Mouse (Mus musculus) cerebellum, adult 18-20 months (tissue): ENCODE measurements around the gene Aff3.
A peak's percentile ranks its signal among the peaks of the same experiment; 100 is the strongest.

Experiments
- DNase-seq, 2 experiments: peaks; one replicate each; pipeline ENCODE4 v3.0.0; 2021

Gene Aff3

DNA sequence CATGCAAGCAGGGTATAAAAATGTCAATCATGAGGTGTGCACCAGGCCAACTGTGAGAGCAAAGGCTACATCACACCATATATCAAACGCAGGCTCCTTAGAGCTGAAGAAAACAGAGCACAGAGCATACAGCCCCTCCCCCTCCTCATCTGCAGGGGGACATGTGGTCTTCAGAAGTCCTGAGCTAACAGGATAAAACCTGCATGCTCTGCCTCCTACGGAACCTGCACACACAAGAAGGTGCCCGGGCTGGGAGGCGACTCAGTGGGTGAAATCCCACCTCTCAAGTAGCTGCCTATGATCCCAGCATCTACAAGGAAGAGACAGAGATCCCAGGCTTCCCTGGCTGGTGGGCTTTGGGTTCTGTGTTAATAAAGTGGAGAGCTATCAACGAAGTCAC is 70.0 kb downstream of the Aff3 start:
- no peak for DNase-seq

DNA sequence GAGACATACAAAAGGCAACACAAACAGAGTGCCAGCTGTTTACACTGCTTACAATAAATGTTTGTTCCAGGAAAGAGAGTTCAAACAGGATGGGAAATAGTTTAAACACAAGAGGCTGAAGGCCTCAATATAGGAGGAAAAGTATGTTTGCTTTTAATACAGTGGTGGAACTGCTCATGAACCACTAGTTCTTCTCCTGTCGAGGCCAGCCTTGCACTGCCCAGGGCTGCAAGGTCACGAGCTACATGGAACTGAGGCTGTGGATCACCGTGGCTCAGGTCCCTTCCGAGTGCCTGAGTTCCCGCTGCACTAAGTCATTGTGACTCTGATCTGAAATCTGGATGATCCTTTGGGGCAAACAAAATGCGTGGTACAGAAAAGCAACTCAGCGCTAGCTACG is 73.6 kb downstream of the Aff3 start:
- no peak for DNase-seq

DNA sequence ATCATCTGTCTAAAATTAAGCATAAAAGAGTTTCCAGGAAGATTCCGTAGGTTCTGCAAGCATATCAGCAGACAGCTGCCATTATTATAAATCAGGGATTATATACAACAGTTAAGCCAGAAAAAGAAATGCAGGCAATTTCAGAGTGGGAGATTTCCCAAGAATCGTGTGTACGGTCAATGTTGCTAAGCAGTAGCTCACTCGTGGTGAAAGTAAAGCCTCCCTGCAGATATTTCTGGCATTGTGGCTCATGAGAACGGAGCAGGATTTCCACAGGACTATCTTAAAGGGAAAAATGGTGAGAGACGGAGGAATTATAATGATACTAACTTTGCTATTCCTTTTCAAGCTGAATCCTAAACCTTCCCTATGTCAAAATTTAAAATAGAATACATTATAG is 76.0 kb downstream of the Aff3 start:
- no peak for DNase-seq

DNA sequence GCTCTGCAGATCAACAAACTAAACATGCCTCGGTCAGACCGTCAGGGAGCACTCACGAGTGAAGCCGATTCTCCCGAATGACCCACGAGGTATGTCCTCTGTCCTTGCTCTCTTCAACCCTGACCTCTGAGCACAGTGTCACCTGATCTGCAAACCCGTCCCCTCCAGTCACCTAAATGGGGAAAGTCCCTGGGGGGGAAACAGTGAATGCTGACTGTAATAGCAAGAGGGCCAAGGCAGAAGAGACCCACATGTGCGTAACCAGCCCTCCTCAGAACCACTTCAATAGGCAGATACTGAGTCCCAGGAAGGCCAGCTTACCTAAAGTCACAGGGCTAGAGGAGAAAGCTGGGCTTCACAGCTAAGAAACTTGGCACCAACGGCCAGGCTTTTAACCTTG is 82.4 kb downstream of the Aff3 start:
- DNase-seq: no peak

DNA sequence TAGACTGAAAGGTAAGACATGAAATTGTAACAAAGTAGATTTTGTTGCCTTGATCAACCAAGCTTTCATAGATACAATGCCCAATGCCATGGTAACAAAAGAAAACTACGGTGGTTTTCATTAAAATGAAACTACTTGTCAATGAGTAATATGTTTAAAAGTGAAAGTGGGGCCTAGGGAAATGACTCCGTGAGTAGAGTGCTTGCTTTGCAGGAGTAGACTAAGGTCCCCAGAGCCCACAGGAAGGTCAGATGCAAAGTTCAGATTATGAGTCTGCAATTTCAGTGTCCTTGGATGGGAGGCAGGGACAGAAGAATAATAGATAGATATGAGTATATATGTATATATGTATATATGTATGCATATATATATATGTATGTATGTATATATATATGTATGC is 84.2 kb downstream of the Aff3 start:
- DNase-seq: no peak

DNA sequence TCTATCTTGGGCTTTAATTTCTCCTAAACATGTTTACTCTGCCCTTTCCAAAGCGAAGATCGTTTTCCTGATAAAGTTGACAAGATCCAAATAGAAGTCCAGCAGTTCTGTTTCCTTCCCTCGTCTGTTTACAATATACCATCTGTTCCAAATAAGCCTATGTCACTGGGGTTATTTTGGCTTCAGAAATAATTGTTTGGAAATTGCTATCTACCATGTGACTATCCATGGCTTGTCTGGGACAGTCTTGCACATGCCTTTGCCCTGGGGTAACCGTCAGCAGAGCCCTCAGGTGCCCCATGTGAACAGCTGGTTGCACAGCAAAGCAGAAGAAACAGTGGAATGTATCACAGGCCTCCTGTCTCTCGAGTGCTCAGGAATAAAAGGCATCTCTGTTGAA is 86.4 kb downstream of the Aff3 start:
- DNase-seq: no peak

DNA sequence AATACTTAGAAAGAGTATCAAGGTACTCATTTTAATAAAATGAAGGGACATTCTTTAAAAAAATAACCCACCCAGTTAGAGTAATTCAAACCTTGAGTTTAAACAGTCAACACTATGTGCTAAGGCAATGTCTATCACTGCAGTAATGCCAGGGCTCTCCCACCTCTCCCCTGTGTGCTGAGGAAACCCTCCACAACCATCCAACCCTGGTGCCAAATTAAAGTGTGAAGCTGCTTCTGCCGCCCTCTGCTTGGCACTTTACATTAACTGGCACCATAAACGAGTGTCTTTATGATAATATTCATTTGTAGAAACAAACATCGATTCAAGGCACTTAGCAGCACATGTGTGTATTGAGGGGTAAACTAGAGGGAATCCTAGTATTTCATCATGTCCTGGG is 97.0 kb downstream of the Aff3 start:
- DNase-seq: no peak

DNA sequence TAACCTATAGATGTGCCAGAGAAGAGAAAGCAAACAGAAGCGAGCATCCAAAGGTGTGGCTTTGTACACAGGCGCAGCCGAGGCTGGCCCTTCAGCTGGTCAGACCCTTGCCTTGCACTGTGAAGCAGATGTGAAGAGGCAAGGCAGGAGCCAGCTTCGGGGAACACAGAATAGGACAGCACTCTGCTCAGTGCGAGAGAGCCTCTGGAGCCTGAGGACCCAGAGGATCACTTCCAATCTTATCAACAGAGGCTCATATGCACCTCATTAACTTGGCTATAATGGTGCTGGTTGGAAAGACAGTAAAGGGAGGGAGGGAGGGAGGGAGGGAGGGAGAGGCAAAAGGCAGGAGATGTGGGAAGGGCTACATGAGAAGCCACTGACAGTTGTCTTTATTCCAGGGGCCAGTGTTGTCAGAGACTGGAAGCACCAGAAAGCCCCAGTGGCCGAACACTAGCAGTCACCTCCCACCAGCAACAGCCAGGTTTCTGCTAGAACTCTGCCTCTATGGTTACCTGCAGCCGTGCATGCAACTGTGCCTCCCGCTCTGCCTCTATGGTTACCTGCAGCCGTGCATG is 98.6 kb downstream of the Aff3 start:
- no peak for DNase-seq

DNA sequence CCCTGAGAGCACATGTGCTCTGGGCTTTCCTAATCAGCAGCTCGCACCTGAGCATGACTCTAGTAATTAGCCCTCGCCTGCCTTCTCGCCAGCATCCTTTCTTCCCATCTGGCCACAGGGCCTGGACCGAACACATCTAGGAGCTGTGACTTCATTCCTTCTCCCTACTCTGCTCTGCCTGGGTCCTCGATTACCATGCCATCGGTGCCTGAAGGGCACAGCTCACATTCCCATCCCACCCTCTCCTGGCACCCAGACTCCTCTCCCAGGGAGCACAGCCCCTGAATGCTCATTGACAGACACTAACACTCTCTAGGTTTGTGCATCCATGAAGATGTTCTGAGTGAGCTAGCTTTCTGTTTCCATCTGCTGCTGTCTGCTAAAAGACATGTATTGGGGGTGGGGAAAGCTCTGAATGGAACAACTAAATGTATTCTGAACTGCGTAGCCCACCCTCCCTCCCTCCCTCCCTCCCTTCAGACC is 99.4 kb downstream of the Aff3 start:
- DNase-seq: no peak

DNA sequence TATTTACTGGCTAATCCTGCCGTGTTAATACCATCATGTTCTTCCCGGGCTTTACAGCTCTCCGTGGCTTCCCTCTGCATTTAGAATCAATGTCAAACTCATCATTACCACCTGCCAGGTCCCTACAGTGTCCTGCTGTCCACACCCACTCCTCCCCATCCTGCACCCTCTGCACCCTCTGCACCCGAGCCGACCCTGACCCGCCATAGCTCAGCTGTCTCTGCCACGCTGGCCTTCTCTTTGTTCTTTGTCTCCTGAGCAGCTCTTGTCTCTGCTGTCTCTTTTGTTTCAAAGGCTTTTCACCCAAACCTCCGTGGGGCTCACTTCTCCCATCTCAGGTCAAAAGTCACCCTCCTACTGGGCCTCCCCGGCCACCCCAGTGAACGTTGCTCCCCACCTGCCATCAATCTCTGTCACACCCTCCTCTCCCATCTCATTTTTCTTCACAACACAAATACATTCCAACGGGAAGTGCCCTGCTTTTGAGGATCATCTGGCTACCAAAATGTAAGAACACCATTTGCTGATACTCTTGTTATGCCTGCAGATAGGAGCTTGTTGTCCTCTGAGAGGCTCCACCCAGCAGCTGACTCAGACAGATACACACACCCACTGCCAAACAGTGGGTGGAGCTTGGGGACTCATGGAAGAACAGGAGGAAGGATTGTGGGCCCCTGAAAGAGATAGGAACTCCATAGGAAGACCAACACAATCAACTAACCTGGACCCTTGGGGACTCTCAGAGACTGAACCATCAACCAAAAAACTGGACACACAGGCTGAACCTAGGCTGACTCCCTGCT is 102.2 kb downstream of the Aff3 start:
- no peak for DNase-seq

DNA sequence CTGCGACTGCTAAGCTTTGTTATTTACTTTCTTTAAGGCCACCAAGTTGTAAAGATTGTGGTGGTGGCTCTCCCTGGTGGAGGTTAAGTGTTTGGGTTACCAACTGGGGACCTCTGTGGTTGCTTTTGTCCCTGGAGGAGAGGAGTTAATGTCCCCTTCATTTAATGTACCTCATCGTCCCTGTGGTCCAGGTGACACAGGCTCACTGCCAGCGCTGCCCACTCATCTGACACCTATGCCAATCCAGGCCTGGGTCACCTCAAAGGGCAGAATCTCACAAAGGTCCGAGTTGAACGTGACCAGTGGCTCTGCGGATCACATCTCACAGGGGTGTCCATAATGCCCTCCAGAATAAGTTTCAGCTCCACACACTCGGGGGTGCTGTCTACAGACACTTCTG is 103.4 kb downstream of the Aff3 start:
- no peak for DNase-seq

DNA sequence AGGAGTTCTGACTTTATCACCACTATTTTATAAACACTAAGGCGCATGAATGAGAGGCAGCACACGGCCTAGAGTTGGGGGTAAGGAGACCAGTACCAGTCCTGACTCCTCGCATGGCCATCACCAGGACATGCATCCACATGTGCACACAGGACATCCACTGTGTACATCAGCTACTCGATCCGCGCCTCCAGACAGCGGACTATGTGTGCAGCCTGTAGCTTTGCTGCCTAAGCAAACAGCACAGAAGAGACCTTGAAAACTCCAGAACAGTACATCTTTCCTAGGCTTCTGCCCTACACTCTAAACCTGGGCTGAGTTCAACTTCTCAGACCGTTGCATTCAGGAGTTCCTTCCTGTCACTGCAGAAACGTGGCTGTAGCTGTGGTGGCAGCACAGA is 104.1 kb downstream of the Aff3 start:
- DNase-seq: no peak

DNA sequence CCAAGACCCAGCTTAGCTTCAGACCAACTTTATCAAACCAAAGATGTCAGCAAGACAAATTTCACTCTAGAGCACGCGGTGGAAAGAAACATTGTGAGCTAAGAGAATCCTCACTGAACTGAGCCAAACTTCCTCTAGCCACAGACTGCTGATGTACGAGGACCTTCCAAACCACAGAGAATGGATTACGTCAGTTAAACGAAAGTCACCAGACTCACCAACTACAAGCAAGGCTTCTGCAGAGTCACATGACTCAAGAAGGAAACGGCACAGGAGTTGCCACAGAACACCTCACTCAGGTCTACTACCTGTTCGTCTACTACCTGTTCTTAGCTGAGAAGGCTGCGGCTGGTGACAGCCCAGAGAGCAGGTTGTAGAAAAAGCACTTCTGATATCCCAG is 107.1 kb downstream of the Aff3 start:
- DNase-seq: no peak

DNA sequence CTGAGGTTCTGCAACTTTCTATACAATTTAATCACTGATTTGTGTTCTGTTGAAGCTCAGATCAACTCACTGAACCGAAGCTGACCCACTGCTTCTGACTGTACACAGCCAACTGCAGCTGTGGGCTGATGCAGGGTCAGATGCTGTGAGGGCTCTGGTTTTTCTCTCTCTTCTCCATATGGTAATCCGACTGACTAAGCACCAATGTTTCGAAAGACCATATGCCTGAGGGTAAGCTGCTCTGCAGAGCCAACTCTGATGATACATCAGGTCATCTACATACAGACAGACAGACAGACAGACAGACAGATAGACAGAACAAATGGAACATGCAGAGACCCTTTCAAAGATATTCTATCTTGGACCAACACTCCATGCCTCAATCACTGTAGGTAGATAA is 110.2 kb downstream of the Aff3 start:
- no peak for DNase-seq

DNA sequence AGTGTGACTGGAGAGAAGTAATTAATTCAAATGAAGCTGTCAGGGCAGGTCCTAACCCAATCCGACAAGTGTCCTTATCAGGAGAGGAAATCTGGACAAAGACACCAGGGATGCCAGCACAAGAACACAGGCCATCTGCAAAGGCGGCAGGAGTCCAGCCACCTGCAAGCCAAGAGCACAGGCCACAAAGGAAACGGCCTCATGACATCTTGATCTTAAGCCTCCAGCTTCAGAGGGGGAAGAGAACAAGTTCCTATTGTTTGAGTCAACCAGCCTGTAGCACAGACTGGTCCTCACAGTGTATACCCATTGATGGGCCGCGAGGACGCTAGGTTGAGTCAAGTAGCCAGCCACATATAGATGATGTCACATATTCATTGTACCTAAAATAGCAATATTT is 111.7 kb downstream of the Aff3 start:
- DNase-seq: peak; percentile 72 to 78

DNA sequence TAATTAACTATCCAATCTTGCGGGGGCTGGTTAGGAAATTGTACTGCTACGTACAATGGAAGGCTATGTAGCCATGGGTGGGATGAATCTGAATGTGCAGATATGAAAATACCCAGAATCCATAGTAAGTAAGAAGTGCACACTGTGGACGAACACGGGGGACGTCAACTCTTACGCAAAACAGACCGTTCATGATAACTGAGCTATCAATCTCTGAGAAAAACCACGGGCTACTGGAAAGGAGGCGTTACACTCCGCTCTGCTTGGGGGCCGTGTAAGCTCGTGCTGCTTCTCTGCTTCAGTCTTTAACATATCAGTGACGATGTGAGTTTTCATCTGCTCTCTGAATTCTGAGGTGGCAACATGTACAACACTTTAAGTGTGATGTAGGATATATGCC is 114.2 kb downstream of the Aff3 start:
- no peak for DNase-seq

DNA sequence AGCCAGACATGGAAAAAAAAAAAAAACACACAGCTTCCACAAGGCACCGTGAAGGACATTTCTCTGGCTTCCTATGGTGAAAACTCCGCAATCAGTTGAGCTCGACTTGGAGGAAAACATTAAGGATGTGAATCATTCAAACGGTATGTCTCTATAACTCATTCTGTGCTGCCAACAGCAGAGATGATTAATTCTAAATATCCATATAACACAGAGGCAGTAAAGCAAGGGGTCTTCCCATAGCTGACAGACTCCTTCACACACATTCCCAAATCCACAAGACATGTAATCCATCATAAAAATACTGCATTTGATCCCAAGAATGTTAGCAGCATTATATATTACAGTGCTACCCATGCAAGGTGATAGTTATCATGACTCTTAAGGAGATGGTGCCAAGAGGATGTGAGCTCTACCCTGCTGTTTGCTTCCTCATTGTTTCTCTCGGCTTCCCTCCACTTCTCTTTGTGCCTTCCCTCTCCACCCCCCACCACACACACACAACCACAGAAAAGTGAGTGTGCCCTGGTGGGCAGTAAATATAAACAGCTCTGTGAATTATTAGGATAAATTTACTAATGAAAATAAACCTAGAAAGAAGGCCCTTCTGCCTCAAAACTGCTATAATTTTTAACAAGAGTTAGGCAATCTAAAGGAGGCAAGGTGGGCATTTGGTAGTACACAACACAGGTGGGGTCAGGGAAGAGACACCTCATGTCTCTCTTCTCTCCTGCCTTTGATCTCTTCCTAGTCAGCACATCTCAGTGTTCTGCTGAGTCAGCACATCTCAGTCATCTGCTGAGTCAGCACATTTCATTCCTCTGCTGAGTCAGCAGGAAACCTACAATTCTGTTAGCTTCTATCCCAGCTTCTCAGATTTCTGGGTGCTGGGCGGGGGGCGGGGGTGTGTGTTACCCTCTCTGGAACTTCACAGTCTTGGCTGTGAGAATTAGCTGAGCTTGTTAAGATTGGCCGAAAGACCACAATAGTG is 115.8 kb downstream of the Aff3 start:
- no peak for DNase-seq

DNA sequence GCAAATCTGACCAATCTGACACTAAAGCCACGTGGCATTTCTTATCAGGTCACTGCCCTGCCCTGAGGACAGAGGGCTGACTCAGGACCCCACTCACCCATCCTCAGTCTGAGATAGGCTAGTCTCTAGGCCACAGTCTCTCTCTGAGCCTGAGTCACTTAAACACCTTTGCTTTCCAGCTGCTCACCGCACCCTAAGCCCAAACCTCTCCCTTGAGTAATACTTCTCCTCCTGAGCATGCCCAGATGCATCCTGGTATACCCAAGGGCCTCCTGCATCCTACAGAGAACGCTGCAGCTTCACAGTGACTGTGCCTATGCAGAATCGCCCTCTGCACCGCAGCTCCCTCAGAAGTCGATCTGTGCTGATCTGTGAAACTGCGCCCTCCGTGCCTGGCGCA is 117.1 kb downstream of the Aff3 start:
- no peak for DNase-seq

DNA sequence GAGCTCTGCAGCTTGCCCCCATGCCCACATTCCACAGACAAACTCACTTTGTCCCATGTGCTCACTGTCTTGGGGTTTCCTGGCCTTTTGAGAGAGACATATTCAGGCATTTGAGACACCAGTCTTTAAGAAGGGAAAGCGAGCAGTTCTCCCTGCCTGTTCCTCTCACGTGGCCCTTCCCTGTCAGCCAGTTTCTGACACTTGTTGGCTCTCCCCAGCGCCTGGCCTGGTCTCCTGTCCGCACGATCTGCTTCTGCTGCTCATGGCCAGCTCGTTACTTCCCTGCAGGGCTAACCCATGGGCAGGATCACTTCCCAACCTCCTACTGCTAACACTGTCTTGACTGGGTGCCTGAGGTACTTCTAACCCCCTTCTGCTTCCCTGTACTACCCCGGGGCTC is 118.1 kb downstream of the Aff3 start:
- DNase-seq: no peak

DNA sequence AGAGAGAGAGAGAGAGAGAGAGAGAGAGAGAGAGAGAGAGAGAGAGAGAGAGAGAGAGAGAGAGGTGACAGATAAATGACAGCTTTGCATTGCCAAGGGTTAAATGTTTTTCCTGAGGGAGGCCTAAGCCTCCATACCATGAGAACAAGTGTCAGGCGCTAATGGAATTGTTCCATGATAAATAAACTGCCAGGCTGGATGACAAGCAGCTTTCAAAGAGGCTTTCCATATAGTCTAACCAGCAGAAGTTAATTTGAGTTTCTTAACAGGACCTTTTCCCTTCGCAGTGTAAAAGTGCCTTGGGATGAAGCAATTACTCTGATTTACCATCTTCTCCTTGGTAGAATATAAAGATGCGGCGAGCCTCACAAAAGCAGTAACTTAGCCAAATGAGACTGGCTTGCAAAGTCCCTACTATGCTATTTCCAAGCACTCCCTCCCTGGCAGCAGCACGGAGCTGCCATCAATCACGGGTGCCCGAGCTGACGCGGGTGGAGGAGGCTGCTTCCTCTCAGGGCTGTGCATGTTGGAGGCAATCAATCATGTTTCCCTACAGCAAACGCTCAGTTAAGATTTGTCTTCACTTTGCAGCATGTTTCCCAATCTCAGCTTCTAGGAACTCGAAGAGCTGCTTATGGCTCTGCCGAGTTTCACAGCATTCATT is 119.3 kb downstream of the Aff3 start:
- DNase-seq: no peak

DNA sequence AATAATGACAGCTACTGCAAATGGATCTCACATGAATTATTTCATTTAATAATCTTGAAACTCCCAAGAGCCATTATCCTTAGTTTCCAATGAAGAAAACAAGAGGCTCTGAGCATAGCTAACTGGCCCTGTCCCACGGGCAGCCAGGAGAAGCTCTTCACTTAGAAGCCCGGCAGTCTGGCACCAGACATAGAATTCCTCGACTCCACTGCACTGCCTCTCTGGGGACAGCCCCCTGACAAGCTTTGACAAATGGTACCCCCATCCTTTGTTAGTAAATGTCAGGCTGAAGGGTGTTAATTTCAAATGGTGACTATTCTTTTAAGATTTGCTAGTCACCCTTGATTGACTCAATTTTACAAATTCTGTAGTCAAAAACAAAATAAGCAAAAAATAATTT is 120.3 kb downstream of the Aff3 start:
- no peak for DNase-seq

DNA sequence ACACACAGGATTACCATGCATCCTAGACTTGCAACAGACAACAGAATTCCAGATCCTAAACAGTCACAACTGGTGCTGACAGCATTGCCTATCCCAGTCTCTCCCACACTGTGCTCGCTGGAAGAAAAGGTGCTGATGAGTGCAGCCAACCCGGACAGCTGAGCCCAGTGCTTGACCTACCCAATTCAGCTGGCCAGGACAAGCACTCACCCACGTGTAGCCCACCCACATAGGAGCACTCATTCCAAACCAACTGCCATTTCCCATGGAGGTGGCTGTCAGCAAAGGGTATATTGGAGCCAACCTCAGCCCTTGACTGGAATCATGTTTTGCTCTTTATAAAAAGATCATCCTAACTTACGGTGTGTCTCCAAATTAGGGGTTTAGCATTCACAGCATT is 123.2 kb downstream of the Aff3 start:
- no peak for DNase-seq

DNA sequence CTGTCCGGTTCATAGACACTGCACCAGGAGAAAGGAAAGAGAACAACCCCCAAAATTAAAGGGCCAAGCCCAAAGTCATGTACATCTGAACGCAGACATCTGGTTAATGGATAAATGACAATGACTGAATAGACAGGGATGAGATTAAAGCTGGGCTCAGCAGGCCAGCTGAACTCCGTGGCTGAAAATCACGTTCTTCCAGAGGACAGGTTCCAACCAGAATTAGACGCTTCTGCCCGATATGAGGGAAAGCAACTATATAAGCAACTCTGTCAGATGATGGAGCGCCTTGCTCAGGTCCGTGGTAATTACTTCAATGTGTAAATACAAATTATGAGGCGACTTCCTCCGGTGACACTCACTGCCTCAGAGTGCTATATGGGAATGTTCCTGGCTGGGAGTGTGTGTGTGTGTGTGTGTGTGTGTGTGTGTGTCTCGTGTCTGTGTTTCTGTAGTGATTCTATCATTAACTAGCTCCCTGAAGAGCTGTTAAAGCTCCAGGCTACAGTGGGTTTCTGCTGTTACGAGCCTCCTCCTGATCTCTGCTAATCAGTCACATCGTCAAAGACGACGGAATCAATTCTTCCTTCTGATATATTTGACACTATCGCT is 127.7 kb downstream of the Aff3 start:
- no peak for DNase-seq
